Mouse (Mus musculus) olfactory bulb, adult 2 months (tissue): ENCODE data around the gene Cnot10.

ENCODE experiments used
- CTCF ChIP-seq: fragments of 200-500 bp; IDR thresholded peaks from 2 replicates; pipeline ENCODE4 v1.5.1; 2012; ENCODE audit warnings: low read depth, mild to moderate bottlenecking, low read length, moderate library complexity; ENCODE audit not compliant: insufficient read depth
- POLR2A ChIP-seq: fragments of 200-500 bp; IDR thresholded peaks from 2 replicates; pipeline ENCODE4 v1.6.1; 2012; ENCODE audit warnings: mild to moderate bottlenecking, low read depth, low read length, moderate library complexity; ENCODE audit not compliant: insufficient read depth

DNA sequence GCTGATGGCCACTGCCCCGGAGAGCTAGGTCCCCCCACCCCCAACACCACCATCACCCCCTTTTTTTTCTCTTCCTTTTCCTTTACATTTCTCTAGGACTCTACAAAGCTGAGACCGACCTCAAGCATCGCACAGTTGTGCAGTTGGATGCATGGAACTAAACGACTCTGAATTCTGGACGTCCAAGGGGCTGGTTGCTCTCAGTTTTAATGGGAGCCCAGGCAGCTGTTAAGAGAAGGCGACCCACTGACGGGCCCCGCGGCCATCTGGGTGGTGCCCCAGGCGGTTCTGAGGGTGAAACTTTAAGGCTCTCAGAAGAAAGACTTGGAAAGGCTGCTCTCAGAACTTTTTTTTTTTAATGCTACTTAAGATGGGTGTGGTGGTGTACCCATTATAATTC is 75.3 kb downstream of the Cnot10 start:
- TF ChIP-seq CTCF, result no peak
- TF ChIP-seq POLR2A, result no peak
